Mouse (Mus musculus) mouse embryonic stem cell (cell line): ENCODE results near the gene Scnn1g.

Experiments used
- in situ Hi-C, 2 experiments: fragments of 300-500 bp; cut with MboI; formaldehyde crosslinking; loops; 1 replicate in 1 of 2; 3 replicates in 1 of 2; pipeline ENCODE4 v1.14.3; 2019 to 2020; ENCODE audit warnings: low sequenced_read_pairs in 2 of 2, low pct_unique_long_range_greater_than_20kb in 1 of 2, mixed read lengths in 1 of 2; ENCODE audit not compliant: unreplicated experiment in 1 of 2

The Scnn1g gene

GRCm38 (mm10) chr7:121734171-121734831, at the start of gene Scnn1g:
Gene Scnn1g (plus strand): TSS chr7:121734479.
- in situ Hi-C loops: loop anchor here (5.0 to 10.0 kb wide), 2 partner anchors 228 to 230 kb away; no protein-coding TSS in a partner anchor

DNA sequence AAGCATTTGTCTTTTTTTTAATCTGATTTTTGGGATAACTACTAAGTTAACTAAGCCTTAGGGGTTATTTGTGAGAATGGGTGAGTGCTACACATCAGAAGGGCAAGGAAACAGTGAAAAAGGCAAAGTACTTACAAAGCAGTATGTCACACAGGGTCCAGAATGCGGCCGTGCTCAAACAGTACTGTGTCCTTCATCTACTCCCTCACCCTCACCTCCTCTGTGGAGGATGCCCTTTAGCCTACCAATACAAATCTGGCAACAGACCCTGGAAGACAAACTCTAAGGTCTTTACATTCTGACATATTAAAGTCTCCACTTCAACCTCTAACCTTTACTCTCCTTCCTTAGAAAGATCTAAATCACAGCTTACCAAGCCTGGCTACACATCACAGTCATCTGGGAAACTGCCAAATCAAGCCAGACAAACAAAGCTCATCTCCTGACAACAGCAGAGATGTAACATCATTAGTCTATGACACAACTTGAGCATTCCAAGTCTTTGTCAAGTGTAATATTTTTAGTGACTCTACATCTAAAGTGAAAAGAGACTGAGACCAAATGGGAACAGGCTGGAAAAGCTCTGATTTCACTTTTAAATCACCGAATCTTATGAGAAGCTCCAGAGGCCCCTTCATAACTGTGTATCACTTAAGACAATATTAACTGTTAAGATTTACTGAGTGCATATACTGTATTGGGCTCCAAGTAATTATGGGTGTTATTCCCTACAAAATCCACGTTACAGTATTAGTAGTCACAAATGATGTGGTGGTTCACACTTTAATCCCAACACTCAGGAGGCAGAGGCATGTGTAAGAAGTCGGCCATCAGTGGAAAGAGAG, 48.9 kb upstream of the Scnn1g start:
- in situ Hi-C loops: no loop called here

- in situ Hi-C loops: no loop called here
Observed at GRCm38 (mm10) chr7:121689338-121689737, 44.9 kb upstream of the Scnn1g start.

- in situ Hi-C loops: no loop called here
Observed at GRCm38 (mm10) chr7:121691803-121692202, 42.5 kb upstream of the Scnn1g start.

DNA sequence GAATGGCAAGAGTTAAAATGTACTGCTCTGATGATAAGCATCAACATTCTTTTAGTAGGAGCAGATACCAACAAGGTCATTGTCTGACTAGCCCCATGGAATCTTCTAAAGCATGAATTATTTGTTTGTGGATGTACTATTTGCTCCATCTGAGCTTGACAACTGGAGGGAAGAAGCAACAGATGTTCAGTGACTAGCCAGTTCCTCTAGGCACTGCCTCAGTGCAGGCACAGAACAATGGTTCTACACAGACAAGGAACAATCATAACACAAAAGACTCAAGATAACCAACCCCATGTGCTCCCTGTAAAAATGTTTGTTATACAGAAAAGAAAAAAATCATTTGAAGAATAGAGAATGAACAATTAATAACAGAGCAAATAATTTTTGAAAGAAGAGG, 37.1 kb upstream of the Scnn1g start:
- in situ Hi-C loops: no loop called here

DNA sequence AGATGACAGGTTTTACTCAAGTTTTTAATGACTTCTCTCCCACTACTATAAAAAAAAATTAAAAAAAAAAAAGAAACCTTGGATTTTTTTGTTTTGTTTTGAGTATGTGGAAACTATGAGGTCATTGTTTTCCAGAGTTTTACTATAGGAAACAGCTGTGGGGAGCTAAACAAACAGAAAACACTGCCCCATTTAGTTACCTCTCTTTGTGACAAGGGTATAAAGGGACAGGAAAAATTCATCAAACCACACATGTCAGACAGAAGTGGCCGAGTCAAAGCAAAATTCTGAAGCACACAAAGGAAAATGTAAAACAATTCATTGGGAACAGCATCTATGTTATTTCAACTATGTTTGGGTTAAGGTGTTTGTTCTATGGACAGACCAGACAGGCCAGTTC, 36.7 kb upstream of the Scnn1g start:
- in situ Hi-C loops: no loop called here

DNA sequence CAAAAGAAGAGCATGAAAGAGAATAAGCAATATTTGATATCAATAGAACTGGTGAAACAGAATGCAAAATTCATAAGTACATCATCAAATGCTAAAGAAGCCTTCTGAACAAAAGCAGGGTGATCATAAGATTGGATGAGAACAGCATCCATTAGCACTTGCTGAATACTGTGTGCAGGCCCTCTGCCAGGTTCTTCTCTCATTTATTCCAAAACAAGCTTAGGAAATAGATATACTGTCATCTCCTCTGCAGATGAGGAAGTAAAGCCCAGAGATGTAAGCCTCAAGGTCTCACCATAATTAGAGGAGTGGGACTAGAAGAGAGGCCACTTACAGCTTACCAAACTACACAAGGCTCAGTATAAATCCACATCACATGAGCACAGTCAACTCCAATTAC, 35.1 kb upstream of the Scnn1g start:
- in situ Hi-C loops: no loop called here

GRCm38 (mm10) chr7:121700480-121700879, 33.8 kb upstream of the Scnn1g start:
- in situ Hi-C loops: no loop called here

GRCm38 (mm10) chr7:121701983-121702382, 32.3 kb upstream of the Scnn1g start:
- in situ Hi-C loops: no loop called here

- in situ Hi-C loops: no loop called here
Observed at GRCm38 (mm10) chr7:121705051-121705450, 29.2 kb upstream of the Scnn1g start.

DNA sequence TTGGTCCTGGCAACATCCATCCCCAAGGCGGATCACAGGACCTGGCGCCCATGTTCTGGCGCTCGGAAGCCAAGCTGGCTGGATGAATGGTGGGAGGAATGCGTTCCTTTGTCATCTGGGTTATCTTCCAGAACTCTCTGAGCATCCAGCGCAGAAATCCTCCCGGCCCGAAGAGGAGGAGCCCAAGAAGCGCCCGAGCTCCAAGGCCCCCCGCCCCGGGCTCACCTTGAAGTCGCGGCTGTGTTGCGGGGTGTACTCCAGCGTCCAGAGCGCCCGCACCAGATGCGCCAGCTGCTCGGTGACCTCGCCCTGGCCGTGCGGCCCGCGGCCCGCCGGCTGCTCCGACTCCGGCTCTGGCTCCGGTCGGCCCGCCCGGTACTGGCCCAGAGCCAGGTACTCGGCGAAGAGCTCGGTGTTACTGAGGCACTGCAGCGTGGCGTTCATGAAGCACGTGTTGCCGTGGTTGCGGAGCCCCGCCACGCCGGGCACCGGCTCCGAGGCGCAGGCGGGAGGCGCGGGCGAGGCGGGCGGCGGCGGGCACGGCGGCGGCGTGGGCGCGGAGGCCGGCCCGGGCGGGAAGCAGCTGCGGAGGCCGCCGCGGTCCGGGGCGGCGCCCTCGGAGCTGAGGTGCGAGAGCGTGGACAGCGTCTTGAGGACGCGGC, 27.7 kb upstream of the Scnn1g start:
- in situ Hi-C loops: no loop called here

DNA sequence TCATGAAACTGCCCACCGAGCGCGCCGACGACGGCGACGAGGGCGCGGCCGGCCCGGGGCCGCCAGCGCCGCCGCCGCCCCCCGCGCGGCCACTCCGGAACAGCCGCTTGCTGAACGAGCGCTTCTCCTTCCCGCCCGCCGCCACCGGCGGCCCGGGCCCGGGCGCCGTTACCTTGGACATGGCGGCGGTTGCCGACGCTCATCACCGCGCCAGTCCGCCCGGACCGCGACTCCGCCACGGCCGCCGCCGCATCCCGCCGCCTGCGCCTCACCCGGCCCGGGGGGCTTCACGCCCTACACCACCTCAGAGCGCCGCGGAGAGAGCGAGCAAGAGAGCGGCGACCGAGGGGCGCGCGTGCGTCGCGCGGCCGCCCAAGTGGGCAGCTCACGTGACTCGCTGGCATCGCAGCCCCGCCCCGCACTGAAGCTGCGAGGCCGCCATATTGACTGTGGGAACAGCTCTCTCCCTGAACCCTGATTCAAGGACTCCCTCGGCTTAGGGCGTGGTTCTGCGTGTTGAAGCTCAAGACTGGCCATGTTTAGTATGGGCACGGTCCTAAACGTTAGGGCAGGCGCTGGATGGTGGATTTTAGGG, 27.1 kb upstream of the Scnn1g start, which contains the start of gene Usp31:
Gene Usp31 (minus strand): TSS at position 181 of the 595 bp plus-strand sequence.
- in situ Hi-C loops: no loop called here

GRCm38 (mm10) chr7:121711171-121711570, 23.1 kb upstream of the Scnn1g start:
- in situ Hi-C loops: no loop called here

DNA sequence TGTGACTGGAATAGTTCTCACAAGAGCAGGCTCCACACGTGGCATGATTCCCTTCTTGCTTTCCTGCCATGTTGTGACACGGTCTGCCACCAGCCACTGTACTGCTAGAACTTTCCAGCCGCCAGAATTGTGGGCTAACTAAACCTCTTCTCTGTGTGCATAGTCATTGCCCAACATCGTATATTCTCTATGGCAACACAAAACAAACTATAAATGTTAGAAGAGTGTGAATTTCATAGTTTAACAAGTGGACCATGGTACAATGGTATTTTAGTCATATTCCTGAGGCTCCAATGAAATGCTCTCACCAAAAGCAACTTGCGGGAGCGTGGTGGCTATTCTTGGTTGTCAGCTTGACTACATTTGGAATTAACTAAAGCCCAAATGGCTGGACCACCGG, 17.2 kb upstream of the Scnn1g start:
- in situ Hi-C loops: no loop called here

DNA sequence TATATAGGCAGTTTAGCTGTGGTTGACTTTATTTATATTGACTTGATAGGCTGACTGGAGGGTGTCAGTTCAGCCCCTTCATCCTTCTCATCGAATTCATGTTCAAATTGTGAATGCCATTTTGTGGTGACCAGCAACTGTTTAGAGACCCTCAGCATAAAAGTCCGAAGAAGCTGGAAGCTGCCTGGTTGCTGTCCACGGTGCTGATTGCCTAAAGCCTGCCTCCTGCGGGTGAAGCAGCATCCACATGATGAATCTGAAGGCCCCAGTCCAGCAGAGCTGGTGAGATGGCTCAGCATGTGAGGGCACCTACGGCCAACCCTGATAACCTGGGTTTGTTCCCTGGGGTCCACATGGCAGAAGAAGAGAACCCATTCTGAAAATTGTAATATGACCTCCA, 4.1 kb upstream of the Scnn1g start:
- in situ Hi-C loops: loop anchor here (5.0 to 10.0 kb wide), 2 partner anchors 232 to 235 kb away; no protein-coding TSS in a partner anchor

DNA sequence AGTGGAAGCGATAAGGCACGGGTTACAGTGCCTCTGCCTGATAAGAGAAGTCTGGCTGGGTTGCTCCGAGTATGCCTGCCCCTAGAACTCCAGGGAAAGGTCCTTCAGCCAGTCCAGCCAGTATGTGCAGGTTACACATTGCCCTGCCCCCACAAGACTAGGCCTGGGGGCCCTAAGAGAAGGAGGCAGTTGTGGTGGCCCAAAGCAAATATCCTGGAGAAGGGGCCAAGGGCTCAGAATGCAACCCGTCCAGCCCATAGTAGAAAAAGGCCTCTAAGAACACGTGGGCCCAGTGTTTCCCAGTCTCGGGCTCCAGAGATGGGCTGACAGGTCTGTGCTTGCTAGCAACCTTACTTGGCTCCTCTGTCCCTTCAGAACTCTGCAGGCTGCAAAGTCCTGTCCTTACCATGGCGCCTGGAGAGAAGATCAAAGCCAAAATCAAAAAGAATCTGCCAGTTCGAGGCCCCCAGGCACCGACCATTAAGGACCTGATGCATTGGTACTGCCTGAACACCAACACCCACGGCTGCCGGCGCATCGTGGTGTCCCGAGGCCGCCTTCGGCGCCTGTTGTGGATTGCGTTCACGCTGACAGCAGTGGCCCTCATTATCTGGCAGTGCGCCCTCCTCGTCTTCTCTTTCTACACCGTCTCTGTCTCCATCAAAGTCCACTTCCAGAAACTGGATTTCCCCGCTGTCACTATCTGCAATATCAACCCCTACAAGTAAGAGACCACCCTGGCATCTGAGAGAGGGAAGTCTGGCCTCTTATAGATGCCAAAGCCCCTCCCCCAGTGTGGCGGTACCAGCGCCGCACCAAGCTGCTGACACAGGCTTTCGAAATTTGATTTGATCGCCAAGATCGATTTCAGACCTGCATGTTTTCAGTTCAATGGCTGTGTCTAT, 3.5 kb downstream of the Scnn1g start:
- in situ Hi-C loops: loop anchor here in 1 of 2 experiments (10.0 kb wide), 1 partner anchor 227 kb away; no protein-coding TSS in a partner anchor

DNA sequence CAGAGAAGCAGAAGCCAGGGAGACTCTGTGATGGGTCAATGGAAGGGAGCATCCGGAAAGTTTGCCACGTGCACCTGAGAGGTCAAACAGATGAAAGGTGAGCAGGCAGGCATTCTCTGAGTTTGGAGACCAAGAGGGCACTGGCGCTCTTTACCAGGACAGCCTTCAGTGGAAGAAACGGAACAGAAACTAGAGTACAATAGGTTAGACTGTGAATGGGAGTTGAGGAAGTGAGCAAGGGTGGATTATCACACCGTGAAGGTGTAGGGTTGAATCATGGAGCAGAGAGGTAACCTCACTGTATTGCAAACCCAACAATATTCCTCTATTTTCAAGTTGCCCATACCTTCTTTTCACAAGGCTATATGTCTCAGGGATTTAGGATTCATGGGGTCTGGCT, 16.0 kb downstream of the Scnn1g start:
- in situ Hi-C loops: no loop called here

DNA sequence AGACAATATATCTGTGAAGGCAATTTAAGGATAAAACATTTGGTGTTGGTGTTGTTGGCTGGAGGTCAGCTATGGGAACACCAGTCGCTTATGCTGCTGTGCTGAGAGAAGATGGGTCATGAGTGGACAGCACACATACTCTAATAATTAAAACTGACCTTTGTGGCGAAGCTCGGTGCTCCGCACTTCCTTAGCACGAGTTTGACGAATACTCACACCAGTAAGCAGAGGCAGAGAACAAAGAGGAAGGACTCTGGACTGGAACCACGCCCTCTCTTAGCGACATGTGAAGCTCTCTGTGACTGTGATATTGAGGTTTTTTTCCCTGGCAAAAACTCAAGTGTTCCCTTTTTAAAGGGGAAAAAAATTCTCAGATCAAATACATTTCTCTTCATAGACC, 20.5 kb downstream of the Scnn1g start:
- in situ Hi-C loops: no loop called here
